Mouse (Mus musculus) bone marrow, adult 2 months (tissue): ENCODE data around the gene Gm47985.

Source experiments
- CTCF ChIP-seq: fragments of 200-500 bp; IDR thresholded peaks from 2 replicates; pipeline ENCODE4 v1.5.1; 2011; ENCODE audit warnings: low read length, control low read depth; ENCODE audit not compliant: control insufficient read depth, insufficient read depth
- POLR2A ChIP-seq: fragments of 200-500 bp; IDR thresholded peaks from 2 replicates; pipeline ENCODE4 v1.6.1; 2011; ENCODE audit warnings: low read depth, mild to moderate bottlenecking, control low read depth, low read length, borderline replicate concordance; ENCODE audit not compliant: control insufficient read depth

DNA sequence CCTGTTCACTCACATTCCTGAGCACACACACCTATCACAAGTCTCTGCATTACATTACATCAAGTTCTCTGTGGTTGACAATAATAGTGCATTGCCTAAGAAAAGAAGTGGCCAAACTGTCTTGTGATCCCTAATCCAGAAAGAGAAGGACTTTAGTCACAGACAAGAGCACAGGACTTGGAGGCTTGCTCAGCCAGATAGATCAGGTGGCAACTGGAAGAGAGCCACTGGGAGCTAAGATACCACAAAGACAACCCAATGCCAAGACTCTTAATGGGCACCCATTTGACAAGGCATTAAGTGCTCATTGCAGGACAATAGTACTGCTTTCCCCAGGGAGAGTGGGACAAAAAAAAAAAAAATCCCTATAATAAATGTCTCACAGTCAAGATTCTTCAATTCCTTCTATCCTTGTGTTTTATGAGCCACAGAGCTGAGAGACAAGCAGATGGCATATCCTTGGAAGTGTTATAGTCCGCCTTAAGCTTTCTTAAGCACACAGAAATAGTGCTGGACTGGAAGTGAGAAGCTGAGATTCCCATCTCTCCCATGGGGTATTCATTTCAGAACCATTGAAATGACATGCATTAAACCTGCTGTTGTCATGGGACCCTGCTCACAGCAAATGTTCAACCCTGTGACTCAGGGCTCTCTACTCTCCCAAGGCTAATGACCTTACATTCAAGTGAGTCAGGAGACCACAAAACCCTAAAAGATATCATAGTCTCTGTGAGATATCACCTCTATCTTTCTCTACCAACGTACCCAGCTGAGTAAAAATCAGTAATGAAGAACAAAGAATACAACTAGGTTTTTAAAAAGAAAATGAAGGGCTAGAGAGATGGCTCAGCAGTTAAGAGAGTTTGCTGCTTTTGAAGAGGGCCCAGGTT is 10.5 kb upstream of the Gm47985 start:
- TF ChIP-seq CTCF = no peak
- TF ChIP-seq POLR2A = no peak
